Mouse (Mus musculus) lung, postnatal 0 days (tissue): Measurements from ENCODE around the gene Tst. TPM values are rescaled to one million over a fixed set of nuclear protein-coding genes. Genes with fewer than 3 reads are reported as not detected.

Experiments used
- ATAC-seq: fragments of 200-750 bp; cut with Nextera tagmentation; 2 replicates; pipeline ENCODE4 v1.8.0; 2017; ENCODE audit warnings: moderate library complexity
- DNase-seq: peaks from one replicate; pipeline ENCODE4 v3.0.0-alpha.2; 2016; ENCODE audit warnings: low spot score
- H3K27ac ChIP-seq: fragments of 300-500 bp; sonication (generic); 2 replicates; pipeline ENCODE4 v1.5.1; 2014; ENCODE audit warnings: antibody characterized with exemption, mild to moderate bottlenecking, low read length, mixed read lengths
- H3K27me3 ChIP-seq: fragments of 300-500 bp; sonication (generic); replicated peaks from 2 replicates; pipeline ENCODE4 v1.6.1; 2014; ENCODE audit warnings: low read length, mixed read lengths; ENCODE audit not compliant: insufficient read depth
- H3K36me3 ChIP-seq: fragments of 300-500 bp; sonication (generic); 2 replicates; pipeline ENCODE4 v1.6.1; 2014; ENCODE audit warnings: low read length, mixed read lengths; ENCODE audit not compliant: insufficient read depth
- H3K4me1 ChIP-seq: fragments of 300-500 bp; sonication (generic); 2 replicates; pipeline ENCODE4 v1.6.1; 2014; ENCODE audit warnings: antibody characterized with exemption, low read depth, low read length, mixed read lengths; ENCODE audit not compliant: insufficient read depth
- H3K4me2 ChIP-seq: fragments of 300-500 bp; sonication (generic); replicated peaks from 2 replicates; pipeline ENCODE4 v1.6.1; 2014; ENCODE audit warnings: low read depth, mild to moderate bottlenecking, low read length, moderate library complexity, mixed read lengths
- H3K4me3 ChIP-seq: fragments of 300-500 bp; sonication (generic); 2 replicates; pipeline ENCODE4 v1.5.1; 2014; ENCODE audit warnings: low read depth, low read length
- H3K9ac ChIP-seq: fragments of 300-500 bp; sonication (generic); replicated peaks from 2 replicates; pipeline ENCODE4 v1.6.1; 2014; ENCODE audit warnings: low read depth, mild to moderate bottlenecking
- H3K9me3 ChIP-seq: fragments of 300-500 bp; sonication (generic); 2 replicates; pipeline ENCODE4 v1.6.1; 2016; ENCODE audit warnings: low read length, mixed read lengths
- CTCF ChIP-seq: IDR thresholded peaks from 2 replicates; pipeline ENCODE4 v1.5.1; 2016; ENCODE audit warnings: antibody characterized with exemption, mild to moderate bottlenecking
- EP300 ChIP-seq: IDR thresholded peaks from 2 replicates; pipeline ENCODE4 v1.6.1; 2016; ENCODE audit warnings: antibody characterized with exemption, mild to moderate bottlenecking, control low read depth
- WGBS: fragments of 180-500 bp; shearing (Covaris S2); extraction: QIAGEN DNeasy Blood & Tissue Kit; methylation state at CpG from one replicate; pipeline ENCODE4 v1.1.7; 2014; 5-methylcytosine and 5-hydroxymethylcytosine counted together
- polyA plus RNA-seq: library from polyadenylated mRNA; unstranded; fragments of >200 nt; fragmentation: Nextera tagmentation; extraction: Ambion mirVana; gene quantifications from 2 replicates; pipeline ENCODE4 v1.2.1, GENCODE M21; 2015

The Tst gene
- polyA plus RNA-seq, 1 experiment from 2014 or later, result 171 TPM

GRCm38 (mm10) chr15:78449131-78449530, 43.4 kb upstream of the Tst start:
- TF ChIP-seq CTCF (no peak), EP300 (no peak)
- 56% methylated on average over 6 of the region's 6 CpGs for WGBS

GRCm38 (mm10) chr15:78447746-78448535, 42.2 kb upstream of the Tst start:
- ATAC-seq, result peak; percentile 82
- Histone ChIP-seq H3K4me3 (peak overlapping the region; percentile 43), H3K27ac (peak overlapping the region; percentile 76), H3K36me3 (no peaks in the 10 kb centered on the region), H3K4me2 (peak overlapping the region; percentile 73), H3K9ac (peak overlapping the region; percentile 54; the same call in 1 of the 2 replicates), H3K9me3 (no peaks in the 10 kb centered on the region), H3K27me3 (no peaks in the 10 kb centered on the region), H3K4me1 (no peaks in the 10 kb centered on the region)
- under 1% methylated on average over 22 of the region's 22 CpGs for WGBS
- peak; percentile 96 for DNase-seq
- TF ChIP-seq EP300 (peak; percentile 58), CTCF (peak; percentile 95)

More at GRCm38 (mm10) chr15:78449131-78449530, 43.4 kb upstream of the Tst start:
- no peaks in the 10 kb centered on the region for H3K4me1 ChIP-seq
- DNase-seq (no peak), ATAC-seq (no peak)
- H3K36me3 ChIP-seq, result no peaks in the 10 kb centered on the region
- H3K27ac ChIP-seq, result no peak overlapping the region
- no peaks in the 10 kb centered on the region for H3K27me3 ChIP-seq
- H3K9me3 ChIP-seq, result no peaks in the 10 kb centered on the region
- H3K4me2 ChIP-seq, result no peak overlapping the region
- no peak overlapping the region for H3K4me3 ChIP-seq
- H3K9ac ChIP-seq, result no peak overlapping the region

GRCm38 (mm10) chr15:78447121-78447520, 41.4 kb upstream of the Tst start:
- Histone ChIP-seq H3K27ac (no peak overlapping the region), H3K27me3 (no peaks in the 10 kb centered on the region), H3K4me3 (no peak overlapping the region), H3K4me1 (no peaks in the 10 kb centered on the region), H3K36me3 (no peaks in the 10 kb centered on the region), H3K9me3 (no peaks in the 10 kb centered on the region), H3K4me2 (no peak overlapping the region), H3K9ac (no peak overlapping the region)
- ATAC-seq, result no peak
- TF ChIP-seq CTCF, result no peak
- TF ChIP-seq EP300, result no peak
- DNase-seq, result peak; percentile 41
- WGBS, result 21% methylated on average over 7 of the region's 7 CpGs

- H3K36me3 ChIP-seq, result no peaks in the 10 kb centered on the region
- TF ChIP-seq CTCF, result no peak
- TF ChIP-seq EP300, result no peak
- H3K4me3 ChIP-seq, result no peak overlapping the region
- H3K9ac ChIP-seq, result no peak overlapping the region
- H3K4me1 ChIP-seq, result no peaks in the 10 kb centered on the region
- no peak overlapping the region for H3K27ac ChIP-seq
- H3K4me2 ChIP-seq, result no peak overlapping the region
- no peaks in the 10 kb centered on the region for H3K27me3 ChIP-seq
- DNase-seq (no peak), ATAC-seq (no peak)
- WGBS, result 42% methylated on average over 6 of the region's 6 CpGs
- no peaks in the 10 kb centered on the region for H3K9me3 ChIP-seq
Measured at GRCm38 (mm10) chr15:78443857-78444256, 38.1 kb upstream of the Tst start.

- no peak for TF ChIP-seq EP300
- TF ChIP-seq CTCF, result no peak
- no peaks in the 10 kb centered on the region for H3K9me3 ChIP-seq
- H3K27me3 ChIP-seq, result no peaks in the 10 kb centered on the region
- no peaks in the 10 kb centered on the region for H3K4me1 ChIP-seq
- H3K36me3 ChIP-seq, result no peaks in the 10 kb centered on the region
- H3K9ac ChIP-seq, result no peak overlapping the region
- no peak overlapping the region for H3K4me2 ChIP-seq
- WGBS, result 86% methylated on average over 19 of the region's 19 CpGs
- ATAC-seq (no peak), DNase-seq (no peak)
- no peak overlapping the region for H3K4me3 ChIP-seq
- H3K27ac ChIP-seq, result no peak overlapping the region
Measured at GRCm38 (mm10) chr15:78442231-78442630, 36.5 kb upstream of the Tst start.

- Histone ChIP-seq H3K9me3 (no peaks in the 10 kb centered on the region), H3K27me3 (no peaks in the 10 kb centered on the region), H3K4me3 (no peak overlapping the region), H3K36me3 (peaks cover 3% of the 10 kb centered on the region; the same call in 1 of the 2 replicates), H3K27ac (no peak overlapping the region), H3K9ac (no peak overlapping the region), H3K4me2 (no peak overlapping the region), H3K4me1 (no peaks in the 10 kb centered on the region; the same call in 1 of the 2 replicates)
- 78% methylated on average over 9 of the region's 9 CpGs for WGBS
- ATAC-seq, result no peak
- no peak for TF ChIP-seq CTCF
- TF ChIP-seq EP300, result no peak
- no peak for DNase-seq
Measured at GRCm38 (mm10) chr15:78438973-78439372, 33.3 kb upstream of the Tst start.
